Mouse (Mus musculus) urinary bladder, postnatal 10 days (tissue): ENCODE results near the gene Wnt10a.
"Not testable (repeated sequence)": the region's sequence is repeated elsewhere in the genome, so short reads cannot be mapped to it uniquely, and the experiment has no call there.

ENCODE experiments used
- DNase-seq: peaks from one replicate; pipeline ENCODE4 v3.0.0; 2022; ENCODE audit warnings: low spot score

Gene Wnt10a

GRCm38 (mm10) chr1:74816612-74817199, 25.4 kb downstream of the Wnt10a start:
- DNase-seq: peak; percentile 73

GRCm38 (mm10) chr1:74817219-74817618, 25.9 kb downstream of the Wnt10a start:
- DNase-seq: no peak

GRCm38 (mm10) chr1:74818509-74818908, 27.2 kb downstream of the Wnt10a start:
- no peak for DNase-seq

- DNase-seq: not testable (repeated sequence)
Observed at GRCm38 (mm10) chr1:74823598-74823997, 32.3 kb downstream of the Wnt10a start.

- no peak for DNase-seq
Observed at GRCm38 (mm10) chr1:74824518-74825302, 33.4 kb downstream of the Wnt10a start.

- no peak for DNase-seq
Observed at GRCm38 (mm10) chr1:74830061-74830460, 38.7 kb downstream of the Wnt10a start.

GRCm38 (mm10) chr1:74833255-74833654, 41.9 kb downstream of the Wnt10a start:
- DNase-seq: no peak

GRCm38 (mm10) chr1:74843090-74843489, 51.8 kb downstream of the Wnt10a start:
- no peak for DNase-seq

GRCm38 (mm10) chr1:74846341-74846740, 55.0 kb downstream of the Wnt10a start:
- no peak for DNase-seq

- DNase-seq: no peak
Observed at GRCm38 (mm10) chr1:74848946-74849345, 57.6 kb downstream of the Wnt10a start.

GRCm38 (mm10) chr1:74850251-74850650, 58.9 kb downstream of the Wnt10a start:
- no peak for DNase-seq

GRCm38 (mm10) chr1:74851001-74851775, 59.9 kb downstream of the Wnt10a start:
- DNase-seq: no peak
